8 mouse cellular contexts compared by ENCODE assay signal in the genomic region with DNA sequence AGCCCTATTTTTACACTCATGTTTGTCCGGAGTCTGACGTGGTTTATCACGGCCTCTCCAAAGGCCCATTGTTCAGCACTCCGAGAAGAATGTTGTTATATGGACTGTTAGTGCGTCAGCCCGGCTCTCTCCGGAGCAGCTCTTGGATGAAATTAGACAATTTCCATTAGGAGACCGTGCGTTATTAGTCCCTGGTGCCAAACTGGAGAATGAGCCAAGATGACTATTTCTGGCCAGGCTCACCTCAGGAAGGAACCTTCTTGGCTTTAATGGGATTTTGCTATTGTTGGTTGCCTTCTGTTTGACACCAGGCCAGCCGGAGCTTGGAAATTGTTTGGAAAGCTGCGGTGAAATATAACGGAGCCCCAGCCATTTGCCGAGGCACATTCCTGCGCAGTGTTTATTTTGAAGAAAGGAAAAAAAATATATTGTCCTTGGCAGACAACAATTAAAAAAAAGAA. TPM values are rescaled to one million over a fixed set of nuclear protein-coding genes. Genes with fewer than 3 reads are reported as not detected.
DNase-seq lines count a peak whose midpoint lies in the region; ATAC-seq and TF ChIP-seq lines count a peak whose summit lies in the region.

No protein-coding gene starts in this region.

- no peak for DNase-seq in forebrain, embryonic 11.5 days (ENCODE audit: low spot score)
- DNase-seq in fibroblast of lung, adult 2 months (ENCODE audit: low read depth): peak; percentile 69
- peak; percentile 65 for DNase-seq in lung, postnatal 14 days
- DNase-seq in B cell, adult 2 months: no peak
- DNase-seq in thymus, postnatal 36 days: no peak
- no peak for DNase-seq in right cerebral cortex, adult 2 months (ENCODE audit: low spot score in 2 of 2)

- no peak for TF ChIP-seq CTCF in intestine, postnatal 0 days (IDR thresholded peaks at IDR 0.05; ENCODE audit: low read depth)

- H3K9me3 ChIP-seq in forebrain, embryonic 16.5 days (ENCODE audit: control insufficient read depth, low read length): no peaks in the 10 kb centered on the region
- no peaks in the 10 kb centered on the region for H3K9me3 ChIP-seq in forebrain, embryonic 11.5 days (ENCODE audit: control insufficient read depth, low read length)
- no peaks in the 10 kb centered on the region for H3K9me3 ChIP-seq in intestine, postnatal 0 days (ENCODE audit: control insufficient read depth)

- H3K27me3 ChIP-seq in forebrain, embryonic 16.5 days (replicated peaks; ENCODE audit: control insufficient read depth, insufficient read depth, low read length): 0 out of 2 replicates have a peak, but pooled peaks cover 2% of the 10 kb centered on the region
- no peaks in the 10 kb centered on the region for H3K27me3 ChIP-seq in forebrain, embryonic 11.5 days (ENCODE audit: control insufficient read depth, insufficient read depth, low read length)
- 0 out of 2 replicates have a peak, but pooled peaks cover 8% of the 10 kb centered on the region for H3K27me3 ChIP-seq in intestine, postnatal 0 days (replicated peaks; ENCODE audit: control insufficient read depth, insufficient read depth, low read length)

- H3K4me2 ChIP-seq in forebrain, embryonic 16.5 days (ENCODE audit: low read length): peak overlapping the region; percentile 5; the same call in 1 of the 2 replicates
- no peak overlapping the region for H3K4me2 ChIP-seq in forebrain, embryonic 11.5 days (ENCODE audit: low read depth, low read length, severe bottlenecking)
- 0 out of 2 replicates have a peak overlapping the region, but pooled peaks have one; percentile 9 for H3K4me2 ChIP-seq in intestine, postnatal 0 days (replicated peaks; ENCODE audit: low read depth)

- no peaks in the 10 kb centered on the region for H3K36me3 ChIP-seq in forebrain, embryonic 16.5 days (ENCODE audit: control insufficient read depth, insufficient read depth)
- no peaks in the 10 kb centered on the region for H3K36me3 ChIP-seq in forebrain, embryonic 11.5 days (ENCODE audit: control insufficient read depth, insufficient read depth, low read length)
- no peaks in the 10 kb centered on the region for H3K36me3 ChIP-seq in intestine, postnatal 0 days (ENCODE audit: control insufficient read depth, insufficient read depth)

- WGBS in forebrain, embryonic 16.5 days: 38% methylated on average over 14 of the region's 14 CpGs
- WGBS in forebrain, embryonic 11.5 days: 78% methylated on average over 14 of the region's 14 CpGs
- WGBS in intestine, postnatal 0 days: 42% methylated on average over 14 of the region's 14 CpGs

- no peak overlapping the region for H3K4me3 ChIP-seq in forebrain, embryonic 16.5 days (replicated peaks; ENCODE audit: low read length)
- H3K4me3 ChIP-seq in forebrain, embryonic 11.5 days (ENCODE audit: low read depth, low read length): no peak overlapping the region
- no peak overlapping the region for H3K4me3 ChIP-seq in intestine, postnatal 0 days (ENCODE audit: low read depth, low read length)

- H3K9ac ChIP-seq in forebrain, embryonic 16.5 days (replicated peaks; ENCODE audit: low read depth, low read length): no peak overlapping the region
- H3K9ac ChIP-seq in forebrain, embryonic 11.5 days (ENCODE audit: low read length): no peak overlapping the region
- H3K9ac ChIP-seq in intestine, postnatal 0 days (ENCODE audit: low read depth, low read length): no peak overlapping the region

- H3K27ac ChIP-seq in forebrain, embryonic 16.5 days (ENCODE audit: low read length): no peak overlapping the region
- no peak overlapping the region for H3K27ac ChIP-seq in forebrain, embryonic 11.5 days (ENCODE audit: low read depth, low read length)
- no peak overlapping the region; the same call in 1 of the 2 replicates for H3K27ac ChIP-seq in intestine, postnatal 0 days (ENCODE audit: low read depth, low read length)

- no peaks in the 10 kb centered on the region for H3K4me1 ChIP-seq in forebrain, embryonic 16.5 days (replicated peaks; ENCODE audit: control insufficient read depth, insufficient read depth, low read length)
- no peaks in the 10 kb centered on the region for H3K4me1 ChIP-seq in forebrain, embryonic 11.5 days (replicated peaks; ENCODE audit: control insufficient read depth, insufficient read depth, low read length)
- no peaks in the 10 kb centered on the region for H3K4me1 ChIP-seq in intestine, postnatal 0 days (replicated peaks; ENCODE audit: control insufficient read depth, insufficient read depth, low read length)

- no peak for ATAC-seq in forebrain, embryonic 16.5 days
- ATAC-seq in forebrain, embryonic 11.5 days (replicated peaks; ENCODE audit: low FRiP score): no peak
- ATAC-seq in intestine, postnatal 0 days: peak; percentile 43

RNA-seq across cellular contexts. Expression of gene Hlx, which starts 16.3 kb away (rescaled TPM):
- 1.8 and 2.1 TPM in 2 replicates for polyA plus RNA-seq in forebrain, embryonic 16.5 days (2015; fragmentation: Nextera tagmentation; extraction: Ambion mirVana)
- polyA plus RNA-seq in forebrain, embryonic 11.5 days (2014; fragmentation: Nextera tagmentation; extraction: Ambion mirVana): 3.0 and 4.6 TPM in 2 replicates
- 20.2 and 22.7 TPM in 2 replicates for polyA plus RNA-seq in intestine, postnatal 0 days (2015; fragmentation: Nextera tagmentation; extraction: Ambion mirVana)

Comparison
In these comparisons a context has a peak if more than half of its experiments do, and no peak if none do; other contexts are left out.
1. DNase-seq: peak in fibroblast of lung, adult 2 months (single experiment) and lung, postnatal 14 days (single experiment); none in forebrain, embryonic 11.5 days (single experiment), B cell, adult 2 months (0 of 2), thymus, postnatal 36 days (0 of 2) and right cerebral cortex, adult 2 months (0 of 2).